Mouse (Mus musculus): ENCODE measurements around the gene Ccr10. TPM values are rescaled to one million over a fixed set of nuclear protein-coding genes. Genes with fewer than 3 reads are reported as not detected.

Ccr10 gene
- polyA plus RNA-seq, 1 experiment from 2014 or later = 0.13 TPM

DNA sequence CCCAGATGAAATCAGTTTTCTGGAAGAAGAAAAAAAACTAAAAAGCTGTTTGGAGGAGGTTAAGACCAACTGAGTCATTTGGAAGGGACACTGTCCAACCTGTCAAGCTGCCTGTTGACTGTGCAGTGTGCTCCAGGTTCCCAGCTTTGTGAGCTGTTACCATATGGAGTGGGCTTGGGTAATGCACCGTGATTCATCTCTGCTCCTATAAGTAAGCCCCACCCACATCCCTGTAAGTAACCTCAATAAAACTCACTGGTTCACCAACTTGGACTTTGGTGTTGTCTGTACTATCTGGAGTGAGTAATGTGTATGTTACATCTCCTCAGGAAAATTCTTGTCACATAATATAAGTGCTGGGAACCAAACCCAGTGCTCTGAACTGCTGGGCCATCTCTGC is 22.4 kb downstream of the Ccr10 start:
- no peaks in the 10 kb centered on the region for H3K9me3 ChIP-seq (ENCODE audit: control insufficient read depth)
- H3K4me3 ChIP-seq (ENCODE audit: low read depth, low read length) = no peak overlapping the region
- no peak for TF ChIP-seq CTCF (IDR thresholded peaks at IDR 0.05; ENCODE audit: low read depth)
- 40% methylated on average over 1 of the region's 1 CpGs for WGBS
- H3K36me3 ChIP-seq (ENCODE audit: control insufficient read depth, insufficient read depth) = no peaks in the 10 kb centered on the region
- ATAC-seq = peak; percentile 72
- no peak overlapping the region for H3K4me2 ChIP-seq (replicated peaks; ENCODE audit: low read depth)
- no peaks in the 10 kb centered on the region for H3K4me1 ChIP-seq (replicated peaks; ENCODE audit: control insufficient read depth, insufficient read depth, low read length)
- no peaks in the 10 kb centered on the region for H3K27me3 ChIP-seq (replicated peaks; ENCODE audit: control insufficient read depth, insufficient read depth, low read length)
- no peak overlapping the region for H3K9ac ChIP-seq (ENCODE audit: low read depth, low read length)
- H3K27ac ChIP-seq (ENCODE audit: low read depth, low read length) = no peak overlapping the region

DNA sequence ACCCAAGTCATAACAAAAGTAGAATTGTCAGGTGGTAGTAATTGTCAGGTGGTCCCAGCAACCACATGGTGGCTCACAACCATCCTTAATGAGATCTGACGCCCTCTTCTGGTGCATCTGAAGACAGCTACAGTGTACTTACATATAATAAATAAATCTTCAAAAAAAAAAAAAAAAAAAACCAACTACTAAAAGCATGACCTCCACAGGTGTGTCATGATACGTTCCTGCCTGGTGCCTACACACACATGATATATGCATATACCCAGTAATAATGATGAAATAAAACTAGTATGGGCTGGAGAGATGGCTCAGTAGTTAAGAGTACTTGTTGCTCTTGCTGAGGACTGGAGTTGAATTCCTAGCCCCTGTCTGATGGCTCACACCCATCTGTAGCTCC is 24.2 kb downstream of the Ccr10 start:
- Histone ChIP-seq H3K9me3 (ENCODE audit: control insufficient read depth) (no peaks in the 10 kb centered on the region), H3K36me3 (ENCODE audit: control insufficient read depth, insufficient read depth) (no peaks in the 10 kb centered on the region), H3K9ac (ENCODE audit: low read depth, low read length) (no peak overlapping the region), H3K4me1 (replicated peaks; ENCODE audit: control insufficient read depth, insufficient read depth, low read length) (no peaks in the 10 kb centered on the region), H3K4me2 (replicated peaks; ENCODE audit: low read depth) (no peak overlapping the region), H3K4me3 (ENCODE audit: low read depth, low read length) (no peak overlapping the region), H3K27me3 (replicated peaks; ENCODE audit: control insufficient read depth, insufficient read depth, low read length) (no peaks in the 10 kb centered on the region), H3K27ac (ENCODE audit: low read depth, low read length) (no peak overlapping the region)
- no peak for TF ChIP-seq CTCF (IDR thresholded peaks at IDR 0.05; ENCODE audit: low read depth)
- WGBS = 63% methylated on average over 2 of the region's 2 CpGs
- no peak for ATAC-seq

DNA sequence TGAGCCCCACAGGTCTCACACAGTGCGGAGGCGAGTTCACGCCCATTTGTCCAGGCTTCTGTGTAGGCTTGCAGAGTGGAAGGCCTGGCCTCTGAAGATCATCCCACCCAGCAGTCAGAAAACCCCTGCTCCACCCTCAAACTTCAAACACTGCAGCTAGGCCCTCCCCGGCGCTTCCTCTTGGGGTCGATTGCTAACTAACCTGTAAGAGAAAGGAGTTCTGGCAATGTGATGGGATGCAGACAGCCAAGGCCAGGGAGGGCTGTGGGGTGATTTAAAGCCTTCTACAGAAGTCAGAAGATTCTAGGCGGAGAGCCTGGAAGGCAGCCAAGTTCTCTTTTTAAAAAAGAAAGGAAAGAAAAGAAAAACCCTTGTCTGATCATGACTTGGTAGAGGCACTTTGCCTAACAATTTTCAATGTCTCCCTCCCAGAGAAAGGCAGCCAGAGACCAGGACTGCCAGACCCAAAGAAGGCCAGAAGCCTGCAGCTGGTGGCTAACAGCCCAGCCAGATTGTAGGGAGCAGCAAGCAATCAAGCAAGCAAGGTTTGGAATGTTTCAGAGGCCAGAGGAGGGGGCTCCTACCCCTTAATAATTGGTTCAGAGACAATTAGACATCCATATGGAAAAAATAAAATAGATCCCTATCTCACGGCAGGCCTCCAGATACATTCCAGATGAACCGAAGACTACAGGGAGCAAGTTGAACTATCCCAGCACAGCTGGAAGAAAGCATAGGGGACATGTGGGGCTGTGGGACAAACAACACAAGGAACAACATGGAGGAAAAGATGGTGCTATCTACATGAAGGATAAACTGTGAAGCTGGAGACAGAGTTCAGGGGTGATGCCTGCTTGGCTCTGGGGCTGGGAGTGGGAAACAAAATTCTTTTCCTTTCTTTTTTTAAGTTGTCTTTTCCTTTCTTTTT is 25.8 kb downstream of the Ccr10 start:
- Histone ChIP-seq H3K4me3 (ENCODE audit: low read depth, low read length) (no peak overlapping the region), H3K9me3 (ENCODE audit: control insufficient read depth) (no peaks in the 10 kb centered on the region), H3K4me2 (replicated peaks; ENCODE audit: low read depth) (no peak overlapping the region), H3K27ac (ENCODE audit: low read depth, low read length) (0 out of 2 replicates have a peak overlapping the region, but pooled peaks have one; percentile 0), H3K9ac (ENCODE audit: low read depth, low read length) (no peak overlapping the region), H3K4me1 (replicated peaks; ENCODE audit: control insufficient read depth, insufficient read depth, low read length) (no peaks in the 10 kb centered on the region), H3K27me3 (replicated peaks; ENCODE audit: control insufficient read depth, insufficient read depth, low read length) (no peaks in the 10 kb centered on the region), H3K36me3 (ENCODE audit: control insufficient read depth, insufficient read depth) (no peaks in the 10 kb centered on the region)
- no peak for ATAC-seq
- no peak for TF ChIP-seq CTCF (IDR thresholded peaks at IDR 0.05; ENCODE audit: low read depth)
- 32% methylated on average over 9 of the region's 9 CpGs for WGBS

DNA sequence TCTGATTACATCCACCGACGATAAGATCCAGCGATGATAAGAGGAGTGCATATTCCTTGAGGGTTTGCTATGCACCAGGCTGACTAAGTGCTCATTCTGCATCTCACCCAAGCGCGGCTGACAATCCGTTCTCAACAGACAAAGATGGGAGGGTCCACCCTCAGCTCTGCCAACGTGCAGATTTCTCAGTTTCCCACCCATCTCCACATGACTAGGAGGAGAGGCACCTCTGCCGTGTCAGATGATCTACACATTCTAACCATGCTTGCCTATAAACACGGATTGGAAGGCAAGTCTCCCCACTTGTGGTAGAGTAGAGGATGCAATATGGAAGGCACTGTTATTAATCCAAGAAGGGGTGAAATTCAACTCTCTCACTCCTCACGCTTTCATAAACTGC is 26.5 kb downstream of the Ccr10 start:
- H3K36me3 ChIP-seq (ENCODE audit: control insufficient read depth, insufficient read depth) = no peaks in the 10 kb centered on the region
- H3K27ac ChIP-seq (ENCODE audit: low read depth, low read length) = 0 out of 2 replicates have a peak overlapping the region, but pooled peaks have one; percentile 0
- 57% methylated on average over 10 of the region's 10 CpGs for WGBS
- H3K4me3 ChIP-seq (ENCODE audit: low read depth, low read length) = no peak overlapping the region
- H3K9ac ChIP-seq (ENCODE audit: low read depth, low read length) = no peak overlapping the region
- H3K27me3 ChIP-seq (replicated peaks; ENCODE audit: control insufficient read depth, insufficient read depth, low read length) = no peaks in the 10 kb centered on the region
- TF ChIP-seq CTCF (IDR thresholded peaks at IDR 0.05; ENCODE audit: low read depth) = no peak
- no peaks in the 10 kb centered on the region for H3K9me3 ChIP-seq (ENCODE audit: control insufficient read depth)
- ATAC-seq = no peak
- no peaks in the 10 kb centered on the region for H3K4me1 ChIP-seq (replicated peaks; ENCODE audit: control insufficient read depth, insufficient read depth, low read length)
- H3K4me2 ChIP-seq (replicated peaks; ENCODE audit: low read depth) = no peak overlapping the region

DNA sequence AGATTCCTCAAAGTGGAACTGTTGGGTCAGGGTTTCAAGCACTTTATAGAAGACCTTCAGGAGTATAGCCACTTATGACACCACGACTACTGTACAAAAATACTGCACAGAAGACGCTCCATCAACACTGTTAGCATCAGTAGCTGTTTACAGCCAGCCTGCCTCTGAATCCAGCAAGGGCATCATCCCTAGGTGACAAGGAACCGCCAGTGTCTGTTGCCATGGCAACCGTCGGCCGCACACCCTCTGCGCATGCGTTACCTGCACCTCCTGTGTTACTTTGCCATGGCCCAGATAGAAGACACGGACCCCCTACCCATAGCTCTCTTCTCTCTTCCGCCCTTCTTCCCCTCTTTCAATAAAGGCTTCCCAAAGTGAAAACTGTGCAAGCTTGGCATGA is 28.9 kb downstream of the Ccr10 start:
- Histone ChIP-seq H3K27me3 (replicated peaks; ENCODE audit: control insufficient read depth, insufficient read depth, low read length) (no peaks in the 10 kb centered on the region), H3K9ac (ENCODE audit: low read depth, low read length) (no peak overlapping the region), H3K9me3 (ENCODE audit: control insufficient read depth) (no peaks in the 10 kb centered on the region), H3K36me3 (ENCODE audit: control insufficient read depth, insufficient read depth) (no peaks in the 10 kb centered on the region), H3K27ac (ENCODE audit: low read depth, low read length) (no peak overlapping the region), H3K4me2 (replicated peaks; ENCODE audit: low read depth) (no peak overlapping the region), H3K4me1 (replicated peaks; ENCODE audit: control insufficient read depth, insufficient read depth, low read length) (no peaks in the 10 kb centered on the region), H3K4me3 (ENCODE audit: low read depth, low read length) (no peak overlapping the region)
- 39% methylated on average over 10 of the region's 10 CpGs for WGBS
- TF ChIP-seq CTCF (IDR thresholded peaks at IDR 0.05; ENCODE audit: low read depth) = no peak
- no peak for ATAC-seq

DNA sequence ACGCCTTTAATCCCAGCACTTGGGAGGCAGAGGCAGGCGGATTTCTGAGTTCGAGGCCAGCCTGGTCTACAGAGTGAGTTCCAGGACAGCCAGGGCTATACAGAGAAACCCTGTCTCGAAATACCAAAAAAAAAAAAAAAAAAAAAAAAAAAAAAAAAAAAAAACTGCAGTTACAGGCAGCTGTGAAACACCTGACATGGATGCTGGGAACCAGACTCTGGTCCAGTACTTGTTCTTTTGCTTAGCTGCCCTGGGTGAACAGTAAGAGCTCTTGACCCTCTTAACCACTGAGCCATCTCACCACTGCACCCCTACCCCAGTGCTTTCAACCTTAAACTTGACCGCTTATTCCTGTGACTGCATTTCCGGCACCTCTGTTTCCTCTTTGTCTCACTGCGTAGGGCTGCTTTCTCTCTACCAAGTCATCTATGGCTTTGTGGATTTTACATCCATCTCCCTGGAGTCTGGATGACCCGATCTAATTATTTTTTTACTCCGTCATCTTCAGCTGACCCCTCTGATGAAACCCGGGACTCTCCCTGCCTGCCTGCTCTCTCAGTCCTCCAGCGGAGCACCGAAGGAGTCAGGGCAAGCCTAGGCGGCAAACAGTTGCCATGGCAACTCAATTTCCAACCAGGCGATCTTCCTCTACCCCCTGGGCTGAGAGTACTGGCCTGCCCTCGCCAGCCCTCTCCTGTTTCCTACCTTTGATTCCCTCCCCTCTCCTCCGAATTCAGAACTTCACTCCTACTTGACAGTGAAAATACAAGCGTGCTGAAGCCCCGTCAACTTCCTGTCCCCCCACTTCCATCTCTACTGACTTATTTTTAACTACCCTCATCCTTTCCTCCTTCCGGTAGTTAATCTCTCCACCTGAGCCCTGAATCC is 31.7 kb downstream of the Ccr10 start:
- Histone ChIP-seq H3K27ac (ENCODE audit: low read depth, low read length) (no peak overlapping the region), H3K27me3 (replicated peaks; ENCODE audit: control insufficient read depth, insufficient read depth, low read length) (peaks cover 12% of the 10 kb centered on the region), H3K9ac (ENCODE audit: low read depth, low read length) (no peak overlapping the region), H3K4me3 (ENCODE audit: low read depth, low read length) (no peak overlapping the region; the same call in 1 of the 2 replicates), H3K9me3 (ENCODE audit: control insufficient read depth) (no peaks in the 10 kb centered on the region), H3K4me2 (replicated peaks; ENCODE audit: low read depth) (peak overlapping the region; percentile 37), H3K36me3 (ENCODE audit: control insufficient read depth, insufficient read depth) (no peaks in the 10 kb centered on the region), H3K4me1 (replicated peaks; ENCODE audit: control insufficient read depth, insufficient read depth, low read length) (peaks cover 5% of the 10 kb centered on the region; the same call in 1 of the 2 replicates)
- TF ChIP-seq CTCF (IDR thresholded peaks at IDR 0.05; ENCODE audit: low read depth) = no peak
- 29% methylated on average over 18 of the region's 19 CpGs for WGBS
- ATAC-seq = no peak

Data from intestine, postnatal 0 days (tissue).